In genomic region chr7:46710390-46710844, GRCm38 (mm10) we compare ENCODE assay signal across 7 mouse cellular contexts. TPM values are rescaled to one million over a fixed set of nuclear protein-coding genes. Genes with fewer than 3 reads are reported as not detected.
DNase-seq lines count a peak whose midpoint lies in the region; ATAC-seq and TF ChIP-seq lines count a peak whose summit lies in the region.

TSS of gene Saal1 (minus strand) at chr7:46710680.

- under 1% methylated on average over 32 of the region's 38 CpGs for WGBS in intestine, embryonic 16.5 days
- WGBS in midbrain, embryonic 12.5 days: under 1% methylated on average over 35 of the region's 38 CpGs
- WGBS in small intestine, adult 2 months: under 1% methylated on average over 38 of the region's 38 CpGs

- H3K27me3 ChIP-seq in intestine, embryonic 16.5 days (replicated peaks; ENCODE audit: control insufficient read depth, insufficient read depth, low read length): no peaks in the 10 kb centered on the region
- H3K27me3 ChIP-seq in midbrain, embryonic 12.5 days: no peaks in the 10 kb centered on the region
- no peaks in the 10 kb centered on the region for H3K27me3 ChIP-seq in small intestine, adult 2 months (ENCODE audit: control insufficient read depth, insufficient read depth, low read length)

- TF ChIP-seq CTCF in small intestine, adult 2 months (IDR thresholded peaks at IDR 0.05; ENCODE audit: extremely low read depth, insufficient read length, insufficient replicate concordance, low read depth, low read length): peak; percentile 92

- H3K27ac ChIP-seq in intestine, embryonic 16.5 days (ENCODE audit: low read length): peak within 1 kb of the TSS; percentile 84
- H3K27ac ChIP-seq in midbrain, embryonic 12.5 days (replicated peaks): peak within 1 kb of the TSS; percentile 76
- peak within 1 kb of the TSS; percentile 62 for H3K27ac ChIP-seq in small intestine, adult 2 months (ENCODE audit: insufficient read depth, low read depth, low read length)

- peak within 1 kb of the TSS; percentile 44 for H3K4me2 ChIP-seq in intestine, embryonic 16.5 days (ENCODE audit: low read depth, low read length)
- peak within 1 kb of the TSS; percentile 51 for H3K4me2 ChIP-seq in midbrain, embryonic 12.5 days (replicated peaks)

- intact Hi-C loops in left cerebral cortex, postnatal 4 days (cut with DNase I): no loop called here

- 0 out of 2 replicates have a peak, but pooled peaks cover 4% of the 10 kb centered on the region for H3K4me1 ChIP-seq in intestine, embryonic 16.5 days (ENCODE audit: control insufficient read depth, insufficient read depth, low read length)
- H3K4me1 ChIP-seq in midbrain, embryonic 12.5 days: peaks cover 9% of the 10 kb centered on the region; the same call in 1 of the 2 replicates
- peaks cover 2% of the 10 kb centered on the region; the same call in 1 of the 2 replicates for H3K4me1 ChIP-seq in small intestine, adult 2 months (ENCODE audit: control insufficient read depth, insufficient read depth, insufficient read length, low read length)

- peak within 1 kb of the TSS; percentile 92 for H3K4me3 ChIP-seq in intestine, embryonic 16.5 days (ENCODE audit: low read length)
- peak within 1 kb of the TSS; percentile 91 for H3K4me3 ChIP-seq in midbrain, embryonic 12.5 days
- peak within 1 kb of the TSS; percentile 96 for H3K4me3 ChIP-seq in small intestine, adult 2 months (ENCODE audit: low read depth, low read length)

- H3K9ac ChIP-seq in intestine, embryonic 16.5 days (ENCODE audit: low read depth, low read length): peak within 1 kb of the TSS; percentile 93
- H3K9ac ChIP-seq in midbrain, embryonic 12.5 days (replicated peaks): peak within 1 kb of the TSS; percentile 90

- no peaks in the 10 kb centered on the region for H3K9me3 ChIP-seq in intestine, embryonic 16.5 days (ENCODE audit: control insufficient read depth, low read length)
- H3K9me3 ChIP-seq in midbrain, embryonic 12.5 days: no peaks in the 10 kb centered on the region

- peak; percentile 50; the same call in 1 of the 2 replicates for TF ChIP-seq POLR2A in small intestine, adult 2 months (IDR thresholded peaks at IDR 0.05; ENCODE audit: low read depth, low read length)

- H3K36me3 ChIP-seq in intestine, embryonic 16.5 days (ENCODE audit: control insufficient read depth, insufficient read depth, low read length): peaks cover 3% of the 10 kb centered on the region; the same call in 1 of the 2 replicates
- H3K36me3 ChIP-seq in midbrain, embryonic 12.5 days: peaks cover 28% of the 10 kb centered on the region
- H3K36me3 ChIP-seq in small intestine, adult 2 months (ENCODE audit: control insufficient read depth, insufficient read depth, low read length): peaks cover 10% of the 10 kb centered on the region

- DNase-seq in adrenal gland, adult 2 months: peak; percentile 88
- DNase-seq in embryo, embryonic 11.5 days (ENCODE audit: low read depth, low spot score): peak; percentile 86
- peak; percentile 77 to 88 for DNase-seq in gastrocnemius, postnatal 4 days (ENCODE audit: low spot score in 2 of 2)
- peak; percentile 92 for DNase-seq in left cerebral cortex, postnatal 4 days

- ATAC-seq in intestine, embryonic 16.5 days: peak; percentile 96
- peak; percentile 98 for ATAC-seq in midbrain, embryonic 12.5 days (ENCODE audit: low FRiP score, low read depth)

RNA-seq across cellular contexts. Expression of gene Saal1, which starts in this region (rescaled TPM):
- 1 to 10 TPM; 5.7 to 8.4 TPM for total RNA-seq in adrenal gland, adult 2 months (2021)
- polyA plus RNA-seq in adrenal gland, adult 2 months (2012; rRNA removed): 3.3 and 4.0 TPM in 2 replicates
- total RNA-seq in gastrocnemius, postnatal 4 days (2021): 10 to 100 TPM; 10.3 to 10.9 TPM
- polyA plus RNA-seq in intestine, embryonic 16.5 days (2015; fragmentation: Nextera tagmentation; extraction: Ambion mirVana): 22.9 and 25.4 TPM in 2 replicates
- total RNA-seq in left cerebral cortex, postnatal 4 days (2021): 10 to 100 TPM; 14.6 to 14.8 TPM
- 30.7 and 32.0 TPM in 2 replicates for polyA plus RNA-seq in midbrain, embryonic 12.5 days (2016; fragmentation: Nextera tagmentation; extraction: Ambion mirVana)
- 2.1 and 3.5 TPM in 2 replicates for polyA plus RNA-seq in small intestine, adult 2 months (2012; rRNA removed)

Comparison
In these comparisons a context has a peak if more than half of its experiments do, and no peak if none do; other contexts are left out.
1. Peak in every context shown above with its lines: DNase-seq, ATAC-seq, H3K4me3 ChIP-seq and H3K27ac ChIP-seq.